Mouse (Mus musculus) urinary bladder, adult 2 months (tissue): ENCODE measurements around the gene Ubiad1. TPM values are rescaled to one million over a fixed set of nuclear protein-coding genes. Genes with fewer than 3 reads are reported as not detected.
A peak's percentile ranks its signal among the peaks of the same experiment; 100 is the strongest.

Source experiments
- DNase-seq: peaks from one replicate; pipeline ENCODE4 v3.0.0; 2022; ENCODE audit warnings: low spot score
- polyA plus RNA-seq: library from polyadenylated mRNA; depleted of rRNA; stranded (reverse); fragments of >200 nt; gene quantifications from 2 replicates; pipeline ENCODE4 v1.2.3, GENCODE M21; 2012

Gene Ubiad1
- polyA plus RNA-seq, 1 experiment: 9.2 TPM

GRCm38 (mm10) chr4:148453707-148454106 lies 9.1 kb upstream of the Ubiad1 start:
- DNase-seq: no peak

DNA sequence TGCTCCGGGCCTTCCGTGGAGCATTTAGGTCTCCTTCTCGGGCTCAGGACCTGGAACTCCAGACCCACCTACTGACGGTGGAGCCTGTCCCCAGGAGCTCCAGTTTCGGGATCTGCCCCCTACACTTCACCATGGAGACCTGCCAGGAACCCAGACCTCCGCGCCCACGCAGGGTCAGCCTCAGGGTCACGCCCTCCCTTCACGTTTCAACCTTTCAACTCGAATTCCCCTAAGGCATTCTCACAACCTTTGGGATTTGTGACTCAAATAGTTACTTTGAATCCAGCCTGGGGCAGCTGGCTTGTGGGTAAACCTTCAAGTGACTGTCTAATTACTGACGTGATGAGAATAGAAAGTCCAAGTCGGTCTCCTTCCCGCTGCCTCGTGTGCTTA lies 4.3 kb upstream of the Ubiad1 start:
- DNase-seq: no peak

DNA sequence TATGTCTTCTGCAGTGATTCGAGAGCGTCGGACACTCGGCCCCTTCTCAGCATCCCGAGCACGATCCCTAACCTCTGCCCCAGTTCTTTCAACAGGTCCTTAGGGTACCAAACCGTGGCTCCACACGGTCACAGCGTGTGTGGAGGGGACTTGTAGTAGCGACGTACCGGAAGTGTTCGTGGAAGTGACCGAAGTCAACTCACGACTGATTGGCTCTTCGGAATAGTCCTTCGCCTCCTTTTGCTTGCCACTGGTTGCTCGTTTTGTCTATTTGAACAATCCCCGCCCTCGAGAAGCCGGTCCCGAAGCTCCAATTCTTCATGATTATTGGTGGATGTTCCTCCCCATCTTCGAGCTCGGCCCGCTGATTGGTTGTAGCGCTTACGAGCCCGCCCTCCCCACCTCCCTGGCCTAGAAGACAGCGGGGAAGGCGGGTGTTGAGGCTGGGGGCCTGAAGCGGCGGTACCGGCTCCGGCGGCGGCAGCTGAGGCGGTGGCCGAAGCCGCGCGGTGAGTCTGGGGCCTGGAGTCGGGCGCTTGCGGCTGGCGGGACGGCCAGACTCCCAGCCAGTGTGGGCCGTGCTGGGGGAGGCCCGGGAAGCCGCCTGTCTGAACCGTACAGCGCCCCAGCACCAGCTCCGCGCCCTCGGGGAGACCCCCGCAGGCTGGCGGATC lies 3.7 kb upstream of the Ubiad1 start, which contains the start of gene Mtor:
Mtor (plus strand) TSS at position 433 of the 674 bp plus-strand sequence.
- peak; percentile 77 for DNase-seq

GRCm38 (mm10) chr4:148442598-148442997 lies 2.0 kb downstream of the Ubiad1 start:
- no peak for DNase-seq

DNA sequence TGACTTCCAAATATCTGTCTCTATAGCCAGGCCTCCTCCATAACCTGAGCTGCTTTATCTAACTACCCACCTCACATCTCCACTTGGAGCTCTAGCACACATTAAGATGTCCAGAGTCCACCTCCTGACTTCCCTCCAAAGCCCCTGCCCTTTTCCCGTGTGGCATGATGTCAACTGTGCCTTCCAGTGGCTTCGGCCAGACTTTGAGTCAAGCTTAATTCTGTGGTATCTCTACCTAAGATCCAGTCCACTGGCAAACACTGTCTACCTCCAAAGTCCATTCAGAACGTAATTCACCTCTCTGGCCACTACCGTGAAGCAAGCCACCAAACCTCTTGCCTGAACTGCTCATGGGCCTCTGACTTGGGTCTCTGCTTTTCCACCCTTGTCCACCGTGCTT lies 2.6 kb downstream of the Ubiad1 start:
- DNase-seq: no peak

DNA sequence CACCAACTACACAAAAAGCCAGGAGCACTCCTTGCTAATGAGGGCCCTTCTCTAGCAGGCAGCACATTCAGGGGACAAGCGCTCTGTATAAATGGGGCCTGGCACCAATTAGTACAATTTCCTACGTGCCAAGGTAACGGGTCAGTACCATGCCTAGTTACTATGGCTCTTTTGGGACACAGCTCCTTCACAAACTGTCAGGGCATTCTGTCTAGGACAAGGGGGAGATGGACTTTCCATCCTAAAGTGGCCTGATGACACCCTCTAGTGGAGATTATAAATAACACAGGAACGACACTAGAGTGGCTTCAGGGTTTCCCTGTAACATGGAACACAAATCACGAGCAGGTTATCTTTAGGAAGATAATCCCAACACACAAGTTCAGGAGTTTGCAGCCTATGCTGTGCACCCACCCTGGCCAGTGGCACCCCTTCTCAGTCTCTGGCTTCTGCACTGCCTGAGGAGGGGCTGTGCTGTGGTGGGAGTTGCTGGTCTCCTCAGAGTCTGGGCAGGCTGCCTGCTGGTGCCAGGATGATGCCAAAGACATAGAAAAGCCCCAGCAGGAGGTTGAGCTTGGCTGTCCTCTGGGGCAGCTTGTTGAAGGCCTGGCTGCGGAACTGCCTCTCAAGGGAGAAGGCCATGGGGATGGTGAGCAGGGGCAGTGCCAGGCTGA lies 8.8 kb downstream of the Ubiad1 start:
- no peak for DNase-seq

DNA sequence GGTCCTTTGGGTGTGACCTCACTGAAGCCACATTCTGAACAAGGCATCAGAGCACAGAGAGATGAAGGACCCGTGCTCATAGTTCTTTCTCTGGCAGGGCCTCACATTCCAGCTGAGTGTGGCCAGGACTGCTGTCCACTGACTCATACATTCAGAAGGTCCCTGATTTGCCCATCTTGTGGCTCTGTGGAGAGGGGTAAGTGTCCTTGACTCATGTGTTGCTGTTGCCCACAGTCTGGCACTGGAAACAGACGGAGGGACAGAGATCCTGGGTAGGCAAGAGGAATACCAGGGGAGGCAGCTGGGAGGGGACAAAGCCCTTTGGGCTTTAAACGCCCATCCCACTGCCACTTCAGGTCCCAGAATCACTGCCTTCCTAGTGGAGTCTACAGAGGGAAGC lies 9.5 kb downstream of the Ubiad1 start:
- DNase-seq: no peak

DNA sequence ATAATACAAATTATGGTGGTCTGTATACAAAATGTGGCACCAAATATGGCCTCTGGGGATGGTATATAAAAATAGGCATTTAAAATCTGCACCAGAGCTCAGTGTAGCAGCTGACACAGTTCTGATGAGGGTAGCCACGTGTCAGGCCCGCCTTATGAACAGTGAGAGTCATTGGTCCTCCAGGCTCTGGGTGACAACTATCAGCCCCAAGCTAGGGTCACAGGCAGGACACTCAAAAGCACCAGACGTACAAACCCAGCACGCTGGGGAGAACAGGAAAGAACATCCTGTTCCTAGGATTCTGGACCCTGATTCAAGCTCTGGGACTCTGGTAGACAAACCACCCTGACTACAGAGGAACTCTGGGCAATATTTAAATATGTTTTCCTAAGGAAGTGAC lies 10.0 kb downstream of the Ubiad1 start:
- no peak for DNase-seq

DNA sequence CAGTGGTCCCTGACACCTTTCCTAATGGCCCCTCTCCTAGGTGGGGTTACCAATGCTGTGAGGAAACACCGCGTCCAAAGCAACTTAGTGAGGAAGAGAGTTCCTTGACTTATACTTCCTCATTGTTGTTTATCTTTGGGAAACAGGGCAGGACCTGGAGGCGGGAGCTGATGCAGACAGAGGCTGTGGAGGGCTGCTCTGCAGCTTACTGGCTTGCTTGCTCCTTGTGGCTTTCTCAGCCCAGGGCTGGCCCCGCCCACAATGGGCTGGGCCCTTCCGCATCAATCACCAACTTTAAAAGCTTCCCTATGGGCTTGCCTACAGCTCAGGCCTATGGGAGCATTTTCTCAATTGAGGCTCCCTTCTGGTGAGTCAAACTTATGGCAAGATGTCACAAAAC lies 10.8 kb downstream of the Ubiad1 start:
- DNase-seq: no peak

GRCm38 (mm10) chr4:148433336-148433735 lies 11.2 kb downstream of the Ubiad1 start:
- DNase-seq: no peak

DNA sequence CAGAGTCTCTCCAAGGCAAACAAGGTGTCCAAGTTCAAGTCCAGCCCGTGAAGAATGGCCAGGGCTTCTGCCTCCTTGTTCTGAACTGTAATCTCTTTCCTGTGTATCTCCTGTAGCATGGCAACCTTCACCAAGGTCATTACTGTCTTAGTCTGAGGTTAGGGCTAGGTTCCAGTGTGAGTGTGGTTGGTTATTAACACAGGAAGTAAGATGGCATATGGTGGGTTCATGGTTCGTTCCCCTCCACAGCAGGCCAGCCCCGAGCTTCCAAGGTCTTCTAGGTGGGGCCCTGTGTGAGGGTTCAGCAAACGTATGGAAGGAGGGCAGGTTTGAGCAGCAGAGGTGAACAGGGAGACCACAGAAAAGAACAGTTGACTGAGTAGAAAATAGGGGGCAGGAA lies 12.1 kb downstream of the Ubiad1 start:
- DNase-seq: no peak

DNA sequence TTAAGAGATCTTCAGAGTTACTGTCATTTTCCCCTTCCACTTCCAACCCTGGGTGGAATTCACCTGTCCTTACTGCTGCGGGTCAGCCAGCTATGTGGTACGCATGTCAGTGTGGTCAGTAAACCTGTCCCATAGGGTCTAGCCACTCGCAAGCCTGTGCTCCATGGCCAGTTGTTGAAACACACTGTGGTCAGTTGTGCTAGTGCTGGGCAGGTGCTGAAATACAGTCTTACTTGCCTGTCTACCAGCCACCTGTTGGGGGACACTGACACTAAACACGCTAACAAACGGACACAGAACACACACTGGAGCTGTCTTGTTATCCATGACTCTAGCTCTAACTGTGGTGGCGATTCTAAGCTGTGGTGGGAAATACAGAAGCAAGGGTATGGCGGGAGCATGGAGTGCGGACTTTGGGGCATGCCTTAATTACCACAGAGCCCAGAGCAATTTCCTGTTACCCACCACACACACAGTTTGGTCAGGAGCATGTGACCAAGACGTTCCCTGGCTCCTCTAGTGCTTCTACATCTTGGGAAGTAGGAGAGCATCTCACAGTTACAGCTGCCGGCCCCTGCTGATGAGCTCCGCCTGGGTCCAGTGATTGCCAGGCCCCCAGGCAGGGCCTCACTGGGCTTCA lies 13.6 kb downstream of the Ubiad1 start:
- DNase-seq: no peak

GRCm38 (mm10) chr4:148429686-148430085 lies 14.9 kb downstream of the Ubiad1 start:
- peak; percentile 40 for DNase-seq

- DNase-seq: no peak
Observed at GRCm38 (mm10) chr4:148429121-148429520, 15.4 kb downstream of the Ubiad1 start.

DNA sequence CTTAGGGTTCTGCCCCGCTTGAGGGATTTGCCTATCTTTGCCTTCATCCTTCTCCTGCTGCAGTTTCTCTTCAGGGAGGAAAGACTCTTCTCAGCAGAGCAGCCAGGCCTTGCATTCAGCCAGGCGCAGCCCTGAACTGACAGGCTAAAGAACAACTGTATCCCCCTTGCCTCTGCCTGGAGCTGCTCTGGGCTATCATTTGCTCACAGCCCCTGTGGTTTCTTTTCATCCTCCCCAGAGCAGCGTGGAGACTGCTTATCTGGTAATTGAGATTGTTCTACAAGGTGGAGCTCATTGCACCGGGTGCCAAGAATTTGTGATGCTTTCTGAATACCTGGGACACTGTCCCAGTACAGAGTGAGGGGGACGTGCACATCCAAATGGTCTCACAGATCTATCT lies 16.0 kb downstream of the Ubiad1 start:
- no peak for DNase-seq

GRCm38 (mm10) chr4:148426950-148427850 lies 17.4 kb downstream of the Ubiad1 start:
- DNase-seq: no peak

DNA sequence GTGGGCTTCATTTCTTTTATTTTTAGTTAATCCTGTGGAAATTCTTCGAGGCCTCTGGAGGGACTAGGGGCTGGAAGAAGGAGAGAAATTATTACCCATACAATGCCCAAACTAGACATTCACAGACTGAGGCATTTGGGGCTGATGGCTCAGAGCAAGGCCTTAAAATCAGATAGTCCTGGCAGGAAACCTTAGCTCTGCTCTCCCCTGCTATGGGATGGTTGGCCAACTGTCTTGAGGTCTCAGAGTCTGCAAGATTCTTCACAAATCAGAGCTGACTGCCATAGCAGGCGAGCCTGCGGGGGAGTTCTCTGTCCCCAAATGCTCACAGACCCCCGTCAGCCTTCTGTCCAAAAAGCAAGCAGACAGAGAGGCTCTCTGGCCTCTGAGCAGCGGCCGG lies 27.0 kb downstream of the Ubiad1 start:
- DNase-seq: no peak

DNA sequence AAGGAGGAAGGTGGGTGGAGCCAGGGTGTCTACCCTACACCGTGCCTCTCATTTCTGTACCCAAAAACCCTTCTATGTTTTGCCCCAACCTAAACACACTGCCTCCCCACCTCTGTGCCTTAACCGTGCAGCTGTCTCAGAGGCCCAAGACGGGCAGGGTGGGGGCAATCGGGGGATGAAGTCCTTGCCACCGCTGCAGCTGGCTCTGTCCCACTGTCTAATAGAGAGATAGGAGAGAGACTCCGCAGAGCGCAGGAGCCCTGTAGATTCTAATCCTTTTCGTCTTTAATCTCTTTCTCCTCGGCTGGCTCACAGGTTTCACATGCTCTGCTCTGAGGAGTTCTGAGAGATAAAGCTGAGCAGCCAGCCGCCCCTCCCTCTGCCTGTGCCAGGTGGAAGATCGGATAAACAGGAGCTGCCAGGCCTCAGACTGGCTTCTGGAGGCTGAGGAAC lies 27.5 kb downstream of the Ubiad1 start:
- DNase-seq: no peak

DNA sequence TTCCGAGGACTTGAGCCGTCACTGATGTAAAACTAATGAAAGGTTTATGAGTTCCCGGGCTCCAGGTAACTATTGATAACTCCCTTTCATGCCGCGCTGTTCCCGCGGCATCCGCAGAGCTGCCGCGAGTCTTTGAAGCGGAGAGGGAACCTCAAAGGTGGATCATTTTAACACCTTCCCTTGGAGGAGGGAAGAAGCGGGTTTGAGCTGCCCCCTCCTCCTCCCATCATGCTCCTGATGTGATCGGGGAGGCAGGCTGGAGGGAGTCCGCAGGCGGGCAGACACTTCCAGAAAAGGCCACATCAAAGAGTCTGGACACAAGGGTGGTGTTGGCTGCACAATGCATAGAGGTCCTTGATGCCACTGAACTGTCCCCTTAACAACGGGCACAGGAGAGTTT lies 29.0 kb downstream of the Ubiad1 start:
- no peak for DNase-seq

GRCm38 (mm10) chr4:148408256-148408975 lies 36.2 kb downstream of the Ubiad1 start:
- no peak for DNase-seq

DNA sequence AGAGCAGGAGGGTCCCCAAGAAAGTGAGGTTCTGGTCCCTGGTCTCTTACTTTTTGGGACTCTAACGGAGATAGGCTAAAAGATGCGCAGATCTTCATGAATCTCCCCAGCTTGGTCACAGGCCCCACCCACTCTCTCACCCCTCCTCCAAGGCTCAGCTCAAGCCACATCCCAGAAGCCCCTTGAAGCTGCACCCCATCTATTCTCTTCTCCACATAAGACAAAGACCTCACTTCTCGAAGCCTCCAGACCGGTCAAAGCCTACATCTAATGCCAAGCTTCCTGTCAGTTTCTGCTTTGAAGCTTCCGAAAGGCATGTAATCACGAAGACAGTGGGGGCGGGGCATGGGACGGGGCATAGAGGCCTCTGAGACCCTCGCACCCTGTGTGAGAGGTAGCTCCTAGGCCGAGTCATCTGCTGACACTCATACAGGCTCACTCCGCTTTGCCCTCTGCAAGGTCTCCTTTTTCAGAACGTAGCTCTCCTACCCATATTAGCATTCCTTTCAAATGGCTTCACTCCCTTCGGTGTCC lies 39.2 kb downstream of the Ubiad1 start:
- no peak for DNase-seq
